Mouse (Mus musculus) megakaryocyte progenitor cell, adult 5-6 weeks (primary cell): ENCODE measurements around the gene Slc8a3. TPM values are rescaled to one million over a fixed set of nuclear protein-coding genes. Genes with fewer than 3 reads are reported as not detected.

Experiments used
- total RNA-seq, 2 experiments: library from RNA; stranded (forward) in 1 of 2; stranded (reverse) in 1 of 2; fragments of 157-497, 149-512 nt in 1 of 2; fragments of 200-1000 nt in 1 of 2; gene quantifications; 2 replicates each; pipeline versions ENCODE4 v1.2.3 to v1.2.4; 2015 to 2017

Slc8a3 gene
- total RNA-seq, 2 experiments from 2014 or later = not detected

Other genes with a start within 250 kb of the Slc8a3 start
- 1.0 and 1.9 TPM in 2 replicates for gene Gm4787, start 46.3 kb upstream of the Slc8a3 start, total RNA-seq (2015)
- 0.29 and 0.51 TPM in 2 replicates for gene Gm4787, start 46.3 kb upstream of the Slc8a3 start, total RNA-seq (2017)
- 1.4 and 2.0 TPM in 2 replicates for gene Adam4, start 88.8 kb upstream of the Slc8a3 start, total RNA-seq (2015)
- gene Adam4, start 88.8 kb upstream of the Slc8a3 start, total RNA-seq (2017) = 0.44 and 0.71 TPM in 2 replicates
- gene Cox16, start 151.9 kb upstream of the Slc8a3 start, total RNA-seq (2015) = 134 and 141 TPM in 2 replicates
- gene Cox16, start 151.9 kb upstream of the Slc8a3 start, total RNA-seq (2017) = 82.5 and 97.2 TPM in 2 replicates
- 9.0 and 12.4 TPM in 2 replicates for gene Gm20498, start 199.7 kb upstream of the Slc8a3 start, total RNA-seq (2015)
- gene Gm20498, start 199.7 kb upstream of the Slc8a3 start, total RNA-seq (2017) = 44.8 and 52.5 TPM in 2 replicates
- 25.6 and 34.4 TPM in 2 replicates for gene Synj2bp, start 199.7 kb upstream of the Slc8a3 start, total RNA-seq (2015)
- gene Synj2bp, start 199.7 kb upstream of the Slc8a3 start, total RNA-seq (2017) = 41.9 and 54.8 TPM in 2 replicates
- 0.20 TPM in 1 of 2 replicates, not detected in the other for gene Adam21, start 235.3 kb upstream of the Slc8a3 start, total RNA-seq (2015)
- gene Adam21, start 235.3 kb upstream of the Slc8a3 start, total RNA-seq (2017) = not detected in 2 replicates